Mouse (Mus musculus) cerebellum, adult 2 months (tissue): Measurements from ENCODE around the gene Slc51a.

Experiments
- CTCF ChIP-seq: fragments of 200-500 bp; IDR thresholded peaks from 2 replicates; pipeline ENCODE4 v1.5.1; 2011; ENCODE audit warnings: low read depth, mild to moderate bottlenecking, control low read depth, low read length, moderate library complexity, borderline replicate concordance; ENCODE audit not compliant: insufficient read depth
- POLR2A ChIP-seq: fragments of 200-500 bp; IDR thresholded peaks from 2 replicates; pipeline ENCODE4 v1.6.1; 2011; ENCODE audit warnings: low read length, control low read depth, borderline replicate concordance; ENCODE audit not compliant: insufficient read depth

- TF ChIP-seq POLR2A: no peak
- no peak for TF ChIP-seq CTCF
Measured at GRCm38 (mm10) chr16:32450133-32450532, 37.5 kb downstream of the Slc51a start.
